Mouse (Mus musculus) midbrain, postnatal 0 days (tissue): ENCODE results near the gene Senp2. TPM values are rescaled to one million over a fixed set of nuclear protein-coding genes. Genes with fewer than 3 reads are reported as not detected.

ENCODE experiments used
- ATAC-seq: fragments of 200-750 bp; cut with Nextera tagmentation; 2 replicates; pipeline ENCODE4 v1.8.0; 2017; ENCODE audit warnings: moderate number of reproducible peaks, mild to moderate bottlenecking, moderate TSS enrichment, moderate library complexity; ENCODE audit not compliant: low FRiP score
- DNase-seq: peaks from one replicate; pipeline ENCODE4 v3.0.0-alpha.2; 2015; ENCODE audit warnings: low spot score
- H3K27ac ChIP-seq: fragments of 300-500 bp; sonication (generic); 2 replicates; pipeline ENCODE4 v1.5.1; 2014; ENCODE audit warnings: low read depth, mild to moderate bottlenecking, low read length, mixed read lengths
- H3K27me3 ChIP-seq: fragments of 300-500 bp; sonication (generic); 2 replicates; pipeline ENCODE4 v1.6.1; 2014; ENCODE audit warnings: low read length, control low read depth, mixed read lengths; ENCODE audit not compliant: insufficient read depth
- H3K36me3 ChIP-seq: fragments of 300-500 bp; sonication (generic); 2 replicates; pipeline ENCODE4 v1.6.1; 2014; ENCODE audit warnings: low read length, control low read depth, mixed read lengths; ENCODE audit not compliant: insufficient read depth
- H3K4me1 ChIP-seq: fragments of 300-500 bp; sonication (generic); 2 replicates; pipeline ENCODE4 v1.6.1; 2014; ENCODE audit warnings: mild to moderate bottlenecking, control low read depth, antibody characterized with exemption, low read length, mixed read lengths; ENCODE audit not compliant: insufficient read depth
- H3K4me2 ChIP-seq: fragments of 300-500 bp; sonication (generic); 2 replicates; pipeline ENCODE4 v1.6.1; 2014; ENCODE audit warnings: low read depth, mild to moderate bottlenecking, low read length, mixed read lengths; ENCODE audit not compliant: poor library complexity, severe bottlenecking
- H3K4me3 ChIP-seq: fragments of 300-500 bp; sonication (generic); 2 replicates; pipeline ENCODE4 v1.5.1; 2014; ENCODE audit warnings: low read depth, mild to moderate bottlenecking, low read length, moderate library complexity
- H3K9ac ChIP-seq: fragments of 300-500 bp; sonication (generic); replicated peaks from 2 replicates; pipeline ENCODE4 v1.6.1; 2014; ENCODE audit warnings: mild to moderate bottlenecking, low read length, moderate library complexity, mixed read lengths; ENCODE audit not compliant: poor library complexity, severe bottlenecking
- H3K9me3 ChIP-seq: fragments of 300-500 bp; sonication (generic); 2 replicates; pipeline ENCODE4 v1.6.1; 2016; ENCODE audit warnings: low read length, control low read depth
- CTCF ChIP-seq: IDR thresholded peaks from 2 replicates; pipeline ENCODE4 v1.5.1; 2016; ENCODE audit warnings: antibody characterized with exemption, mild to moderate bottlenecking
- WGBS: fragments of 180-500 bp; shearing (Covaris S2); extraction: QIAGEN DNeasy Blood & Tissue Kit; methylation state at CpG from one replicate; pipeline ENCODE4 v1.1.7; 2014; 5-methylcytosine and 5-hydroxymethylcytosine counted together
- polyA plus RNA-seq: library from polyadenylated mRNA; unstranded; fragments of >200 nt; fragmentation: Nextera tagmentation; extraction: Ambion mirVana; gene quantifications from 2 replicates; pipeline ENCODE4 v1.2.1, GENCODE M21; 2015
- total RNA-seq: library from RNA; depleted of rRNA; stranded (reverse); fragments of >200 nt; gene quantifications from 2 replicates; pipeline ENCODE4 v1.2.3, GENCODE M21; 2014; rRNA removed

The Senp2 gene
- total and polyA plus RNA-seq, 2 experiments from 2014 or later, result 35.2 to 48.4 TPM

DNA sequence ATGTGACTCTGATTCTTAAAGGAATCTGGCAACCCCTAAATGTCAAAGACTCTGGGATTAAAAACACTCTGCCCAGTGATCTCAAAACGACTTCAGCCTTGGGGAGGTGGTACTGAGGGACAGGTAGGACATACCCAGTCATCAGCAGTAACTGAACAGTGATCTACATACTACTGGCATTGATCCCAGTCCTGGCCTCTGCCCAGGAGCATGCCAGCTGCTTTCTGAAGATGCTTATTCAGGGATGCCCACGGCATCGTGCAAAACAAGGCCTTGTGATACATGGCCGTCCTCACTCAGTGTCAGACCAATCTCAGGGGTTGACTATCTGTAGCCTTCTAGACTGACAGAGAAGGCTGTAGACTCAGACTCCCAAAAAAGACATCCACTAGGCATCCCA, 76.1 kb downstream of the Senp2 start:
- DNase-seq (peak; percentile 64), ATAC-seq (no peak)
- TF ChIP-seq CTCF, result no peak
- Histone ChIP-seq H3K4me3 (no peak overlapping the region), H3K9ac (no peak overlapping the region), H3K27ac (no peak overlapping the region), H3K4me2 (no peak overlapping the region), H3K36me3 (no peaks in the 10 kb centered on the region), H3K27me3 (no peaks in the 10 kb centered on the region), H3K9me3 (no peaks in the 10 kb centered on the region), H3K4me1 (no peaks in the 10 kb centered on the region)
- 85% methylated on average over 4 of the region's 4 CpGs for WGBS

DNA sequence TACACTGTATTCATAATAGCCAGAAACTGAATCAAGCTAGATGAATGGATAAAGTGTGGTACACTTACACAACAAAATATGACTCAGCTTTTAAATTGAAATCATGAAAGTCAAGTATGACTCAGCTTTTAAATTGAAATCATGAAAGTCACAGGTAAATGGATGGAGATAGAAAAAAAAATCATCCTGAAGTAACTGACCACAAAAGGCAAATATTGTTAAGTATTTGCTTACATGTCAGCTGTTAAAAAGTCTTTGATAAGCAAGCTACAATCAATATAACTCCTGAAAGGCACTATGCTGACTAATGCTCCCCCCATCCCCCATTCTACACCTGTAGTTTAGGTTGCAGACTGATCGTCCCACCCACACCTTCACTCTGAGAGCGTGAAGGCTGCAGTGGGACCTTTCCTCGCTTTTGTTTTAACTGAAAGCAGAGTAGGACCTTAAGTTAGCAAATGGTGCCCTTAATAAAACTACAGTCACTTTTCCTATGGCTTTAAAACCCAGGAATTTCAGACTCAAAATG, 82.0 kb downstream of the Senp2 start:
- 93% methylated on average over 3 of the region's 3 CpGs for WGBS
- H3K36me3 ChIP-seq, result no peaks in the 10 kb centered on the region
- no peak overlapping the region for H3K4me3 ChIP-seq
- H3K27ac ChIP-seq, result no peak overlapping the region
- ATAC-seq (no peak), DNase-seq (no peak)
- no peaks in the 10 kb centered on the region for H3K4me1 ChIP-seq
- H3K9ac ChIP-seq, result no peak overlapping the region
- no peak overlapping the region for H3K4me2 ChIP-seq
- no peaks in the 10 kb centered on the region for H3K27me3 ChIP-seq
- TF ChIP-seq CTCF, result no peak
- no peaks in the 10 kb centered on the region for H3K9me3 ChIP-seq

DNA sequence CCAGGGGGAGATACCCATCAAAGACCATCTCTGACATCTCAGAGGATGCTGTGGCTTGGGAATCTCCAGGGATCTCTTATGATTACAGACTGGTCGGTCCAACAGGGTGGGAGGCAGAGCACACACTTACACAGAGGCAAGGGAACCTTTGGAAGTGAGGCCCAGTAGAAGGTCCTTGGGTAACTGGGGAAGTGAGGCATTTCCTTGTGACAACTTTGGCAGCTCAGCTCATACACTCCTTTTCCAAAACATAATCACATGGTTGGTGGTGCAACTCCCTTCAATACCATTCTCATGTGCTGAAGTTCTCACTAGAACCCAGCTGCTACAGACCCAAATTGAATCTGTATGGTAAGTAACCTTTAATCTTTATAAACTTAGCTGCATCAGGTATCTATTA, 86.5 kb downstream of the Senp2 start:
- 95% methylated on average over 1 of the region's 1 CpGs for WGBS
- Histone ChIP-seq H3K4me3 (no peak overlapping the region), H3K27ac (no peak overlapping the region), H3K9ac (no peak overlapping the region), H3K36me3 (no peaks in the 10 kb centered on the region), H3K4me1 (no peaks in the 10 kb centered on the region), H3K27me3 (no peaks in the 10 kb centered on the region), H3K9me3 (no peaks in the 10 kb centered on the region), H3K4me2 (no peak overlapping the region)
- DNase-seq, result no peak
- no peak for TF ChIP-seq CTCF
- ATAC-seq, result no peak

DNA sequence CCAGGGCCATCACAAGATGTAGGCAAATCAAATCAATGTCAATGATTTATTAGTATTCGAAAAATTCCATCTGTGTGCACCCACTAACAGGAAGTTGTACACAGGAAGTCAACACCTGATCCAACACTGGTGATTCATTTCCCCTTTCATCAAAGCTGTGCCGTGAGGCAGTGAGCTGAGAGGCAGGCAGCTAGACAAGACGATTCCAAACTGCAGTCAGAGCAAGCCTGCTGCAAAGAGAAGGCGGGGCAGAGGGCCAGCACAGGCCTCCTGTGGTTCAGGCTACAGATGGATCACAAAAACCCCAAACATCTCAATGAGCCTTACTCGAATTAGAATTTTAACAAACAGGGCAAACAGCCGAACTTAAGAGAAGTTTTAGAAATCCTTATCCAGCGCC, 88.4 kb downstream of the Senp2 start:
- no peaks in the 10 kb centered on the region for H3K9me3 ChIP-seq
- H3K27ac ChIP-seq, result no peak overlapping the region
- H3K36me3 ChIP-seq, result no peaks in the 10 kb centered on the region
- H3K4me2 ChIP-seq, result no peak overlapping the region
- H3K27me3 ChIP-seq, result no peaks in the 10 kb centered on the region
- no peak overlapping the region for H3K4me3 ChIP-seq
- DNase-seq, result peak; percentile 34
- no peak for TF ChIP-seq CTCF
- 35% methylated on average over 7 of the region's 7 CpGs for WGBS
- H3K9ac ChIP-seq, result no peak overlapping the region
- ATAC-seq, result no peak
- no peaks in the 10 kb centered on the region for H3K4me1 ChIP-seq

Other genes starting within 250 kb of the Senp2 start
- 2.1 and 3.3 TPM in 2 replicates for gene Ehhadh, start 221.7 kb upstream of the Senp2 start, total RNA-seq
- 1.7 and 2.3 TPM in 2 replicates for gene Ehhadh, start 221.7 kb upstream of the Senp2 start, polyA plus RNA-seq
- 11.5 and 12.1 TPM in 2 replicates for gene Map3k13, start 215.1 kb upstream of the Senp2 start, total RNA-seq
- 3.4 and 4.0 TPM in 2 replicates for gene Map3k13, start 215.1 kb upstream of the Senp2 start, polyA plus RNA-seq
- 28.5 and 28.7 TPM in 2 replicates for gene Tmem41a, start 61.9 kb upstream of the Senp2 start, total RNA-seq
- 49.8 and 52.0 TPM in 2 replicates for gene Tmem41a, start 61.9 kb upstream of the Senp2 start, polyA plus RNA-seq
- gene Liph, start 13.8 kb upstream of the Senp2 start, total RNA-seq, result 1.3 and 2.3 TPM in 2 replicates
- gene Liph, start 13.8 kb upstream of the Senp2 start, polyA plus RNA-seq, result 0.88 and 0.89 TPM in 2 replicates
- gene Igf2bp2, start 153.8 kb downstream of the Senp2 start, total RNA-seq, result 7.7 and 8.7 TPM in 2 replicates
- gene Igf2bp2, start 153.8 kb downstream of the Senp2 start, polyA plus RNA-seq, result 4.4 and 5.5 TPM in 2 replicates